Mouse (Mus musculus) hindbrain, embryonic 10.5 days (tissue): Measurements from ENCODE around the gene Creld2. TPM values are rescaled to one million over a fixed set of nuclear protein-coding genes. Genes with fewer than 3 reads are reported as not detected.
A peak's percentile ranks its signal among the peaks of the same experiment; 100 is the strongest.

Experiments
- DNase-seq: peaks from one replicate; pipeline ENCODE4 v3.0.0-alpha.2; 2017; ENCODE audit warnings: low spot score
- H3K27ac ChIP-seq: fragments of 300-500 bp; sonication (generic); 2 replicates; pipeline ENCODE4 v1.5.1; 2016; ENCODE audit warnings: mild to moderate bottlenecking, moderate library complexity
- H3K27me3 ChIP-seq: fragments of 300-500 bp; sonication (generic); 2 replicates; pipeline ENCODE4 v1.6.1; 2016; ENCODE audit warnings: mild to moderate bottlenecking; ENCODE audit not compliant: poor library complexity, insufficient read depth, severe bottlenecking
- H3K36me3 ChIP-seq: fragments of 300-500 bp; sonication (generic); 2 replicates; pipeline ENCODE4 v1.6.1; 2016; ENCODE audit warnings: mild to moderate bottlenecking, moderate library complexity
- H3K4me1 ChIP-seq: fragments of 300-500 bp; sonication (generic); replicated peaks from 2 replicates; pipeline ENCODE4 v1.6.1; 2016; ENCODE audit warnings: mild to moderate bottlenecking
- H3K4me3 ChIP-seq: fragments of 300-500 bp; sonication (generic); 2 replicates; pipeline ENCODE4 v1.5.1; 2016; ENCODE audit warnings: mild to moderate bottlenecking, moderate library complexity
- H3K9me3 ChIP-seq: fragments of 300-500 bp; sonication (generic); 2 replicates; pipeline ENCODE4 v1.6.1; 2016; ENCODE audit warnings: mild to moderate bottlenecking, moderate library complexity
- WGBS: fragments of 180-500 bp; shearing (Covaris S2); methylation state at CpG from one replicate; pipeline ENCODE4 v1.1.7; 2016; 5-methylcytosine and 5-hydroxymethylcytosine counted together
- polyA plus RNA-seq: library from polyadenylated mRNA; unstranded; fragments of >200 nt; fragmentation: Nextera tagmentation; extraction: Ambion mirVana; gene quantifications from 2 replicates; pipeline ENCODE4 v1.2.1, GENCODE M21; 2016

Creld2 gene
- polyA plus RNA-seq, 1 experiment from 2014 or later, result 88.5 TPM

DNA sequence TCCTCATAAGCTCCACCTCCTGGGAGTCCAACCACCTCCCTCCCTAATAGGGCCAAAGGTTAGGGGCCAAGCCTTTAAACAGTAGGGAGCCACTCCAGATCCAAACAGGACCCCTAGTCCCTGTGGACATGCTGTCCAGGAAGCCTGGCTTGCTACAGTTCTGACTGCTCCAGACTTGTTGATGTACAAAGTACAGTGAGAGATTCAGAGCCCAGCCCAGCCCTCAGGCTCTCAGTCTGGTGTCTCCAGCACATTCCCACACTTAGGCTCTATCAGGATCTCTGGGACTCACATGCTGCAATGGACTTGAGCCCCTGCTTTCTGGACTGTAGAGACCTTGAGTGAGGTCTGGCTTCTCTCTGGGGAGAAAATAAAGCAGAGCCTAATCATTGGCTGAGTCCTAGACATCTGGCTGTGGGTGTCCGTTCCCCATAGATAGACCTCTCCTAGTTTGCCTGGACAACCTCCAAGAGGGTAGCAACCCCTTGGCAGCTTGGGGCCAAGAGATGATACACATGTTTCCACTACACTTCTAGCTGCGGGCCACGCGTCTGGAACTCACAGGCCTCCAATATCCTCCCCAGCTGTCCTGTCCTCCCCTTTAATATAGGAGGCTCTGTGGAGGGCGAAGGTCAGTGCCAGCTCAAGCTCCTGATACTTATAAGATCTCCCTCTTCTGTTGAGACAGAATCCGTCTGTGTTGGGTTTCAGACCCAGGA is 48.7 kb downstream of the Creld2 start:
- 87% methylated on average over 6 of the region's 6 CpGs for WGBS
- H3K9me3 ChIP-seq, result no peaks in the 10 kb centered on the region; the same call in 1 of the 2 replicates
- H3K27me3 ChIP-seq, result no peaks in the 10 kb centered on the region
- H3K4me3 ChIP-seq, result no peak overlapping the region
- peak; percentile 28 for DNase-seq
- peaks cover 54% of the 10 kb centered on the region for H3K4me1 ChIP-seq
- H3K36me3 ChIP-seq, result peaks cover 37% of the 10 kb centered on the region
- peak overlapping the region; percentile 64; the same call in 1 of the 2 replicates for H3K27ac ChIP-seq

DNA sequence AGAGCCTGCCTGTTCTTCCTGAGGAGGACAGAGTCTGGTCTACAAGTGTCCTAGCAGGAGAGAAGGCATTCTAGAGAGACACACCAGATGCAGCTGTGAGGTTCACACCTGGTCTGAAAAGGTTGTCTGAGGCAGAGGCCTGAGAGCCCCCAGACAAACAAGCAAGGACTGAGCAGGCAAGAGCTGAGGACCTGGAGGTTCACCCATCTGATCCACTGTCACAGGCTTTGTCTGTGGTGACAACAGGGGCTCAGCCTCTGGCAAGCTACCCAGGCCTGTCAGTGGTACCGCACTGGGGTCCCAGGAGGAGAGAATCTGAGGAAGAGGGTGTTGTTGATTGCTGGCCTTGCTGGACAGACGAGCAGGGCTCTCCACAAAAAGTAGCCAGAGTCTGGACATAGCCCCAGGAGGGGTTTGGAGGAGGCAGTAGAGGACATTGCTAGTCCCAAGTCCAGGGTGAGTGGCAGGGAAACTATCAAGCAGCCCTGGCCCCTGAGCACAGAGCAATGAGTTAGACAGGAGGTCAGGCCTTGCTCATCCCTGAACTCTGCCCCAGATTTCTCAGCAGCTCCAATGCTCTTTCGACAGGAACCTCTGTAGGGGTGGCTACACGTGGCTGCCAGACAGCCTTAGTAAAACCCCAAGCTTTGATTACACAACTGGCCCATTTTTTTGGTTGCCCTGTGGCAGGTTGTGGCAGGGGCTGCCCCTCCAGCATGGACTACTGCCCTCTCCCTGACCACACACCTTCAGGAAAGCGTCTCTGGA is 51.2 kb downstream of the Creld2 start:
- H3K27ac ChIP-seq, result no peak overlapping the region
- no peak overlapping the region for H3K4me3 ChIP-seq
- peaks cover 9% of the 10 kb centered on the region for H3K27me3 ChIP-seq
- no peak for DNase-seq
- peaks cover 32% of the 10 kb centered on the region for H3K4me1 ChIP-seq
- 70% methylated on average over 5 of the region's 5 CpGs for WGBS
- peaks cover 21% of the 10 kb centered on the region for H3K36me3 ChIP-seq
- no peaks in the 10 kb centered on the region; the same call in 1 of the 2 replicates for H3K9me3 ChIP-seq

DNA sequence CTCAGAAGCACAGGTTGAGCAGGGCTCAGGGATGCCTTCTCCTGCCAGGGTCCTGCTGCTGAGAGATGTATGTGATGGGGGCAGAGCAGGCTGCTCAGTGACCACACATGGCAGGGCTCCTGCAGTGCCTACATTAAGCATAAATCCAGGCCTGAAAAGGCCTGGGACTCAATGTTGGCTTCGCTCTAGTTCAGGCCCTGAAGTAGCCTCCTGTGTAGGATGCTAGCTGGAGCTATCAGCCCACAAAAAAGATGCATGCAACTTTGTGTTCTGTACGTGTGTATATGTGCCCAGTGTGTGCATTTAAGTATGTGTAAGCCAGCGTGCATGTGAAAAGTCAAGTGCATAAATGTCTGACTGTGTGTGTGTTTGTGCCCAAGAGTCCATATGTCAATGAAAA is 54.6 kb downstream of the Creld2 start:
- no peak for DNase-seq
- 90% methylated on average over 3 of the region's 3 CpGs for WGBS
- no peaks in the 10 kb centered on the region for H3K9me3 ChIP-seq
- peaks cover 15% of the 10 kb centered on the region for H3K27me3 ChIP-seq
- H3K36me3 ChIP-seq, result no peaks in the 10 kb centered on the region
- no peak overlapping the region for H3K4me3 ChIP-seq
- peaks cover 12% of the 10 kb centered on the region for H3K4me1 ChIP-seq
- no peak overlapping the region for H3K27ac ChIP-seq

DNA sequence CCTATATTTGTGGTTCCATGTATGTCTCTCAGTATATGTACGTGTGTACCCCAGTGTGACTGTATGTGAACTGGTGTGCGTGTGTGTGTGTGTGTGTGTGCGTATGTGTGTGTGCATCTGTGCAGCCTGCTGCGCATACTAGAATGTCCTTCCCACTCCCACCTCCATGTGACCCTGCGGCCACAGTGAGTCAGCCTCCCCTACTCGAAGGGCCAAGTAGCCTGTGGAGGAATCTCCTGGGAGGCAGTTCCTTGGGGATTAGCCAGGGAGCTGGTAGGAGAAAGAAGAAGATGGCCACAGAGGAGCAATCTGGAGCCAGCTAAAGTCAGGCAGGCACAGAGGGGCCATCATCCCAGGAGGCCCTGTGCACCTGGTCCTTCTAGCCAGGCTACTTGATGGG is 55.0 kb downstream of the Creld2 start:
- Histone ChIP-seq H3K4me1 (peaks cover 12% of the 10 kb centered on the region), H3K27ac (no peak overlapping the region), H3K4me3 (no peak overlapping the region), H3K27me3 (peaks cover 15% of the 10 kb centered on the region), H3K36me3 (no peaks in the 10 kb centered on the region), H3K9me3 (no peaks in the 10 kb centered on the region)
- 92% methylated on average over 6 of the region's 6 CpGs for WGBS
- no peak for DNase-seq

DNA sequence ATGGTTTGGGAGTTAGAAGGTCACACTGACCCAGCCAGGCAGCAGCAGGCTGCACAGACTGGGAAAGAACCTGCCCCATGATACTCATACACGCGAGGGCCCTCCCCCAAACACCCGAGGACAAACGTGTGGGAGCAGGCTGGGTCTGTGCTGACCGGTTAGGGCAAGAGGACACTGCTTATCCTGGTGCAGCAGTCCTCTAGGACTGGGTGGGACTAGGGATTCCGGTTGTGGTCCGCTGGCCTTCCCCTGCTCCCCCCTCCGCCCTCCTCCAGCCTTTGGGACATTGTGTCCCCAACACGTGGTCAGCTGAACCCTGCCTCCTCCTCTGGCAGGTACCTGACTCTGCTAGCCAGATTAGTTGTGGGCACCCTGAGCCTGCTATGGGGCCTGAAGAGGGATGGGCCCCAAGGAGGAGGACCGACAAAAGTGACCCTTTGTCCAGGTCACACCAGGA is 56.2 kb downstream of the Creld2 start:
- peak overlapping the region; percentile 35; the same call in 1 of the 2 replicates for H3K4me3 ChIP-seq
- no peak for DNase-seq
- no peaks in the 10 kb centered on the region for H3K9me3 ChIP-seq
- no peak overlapping the region for H3K27ac ChIP-seq
- peaks cover 15% of the 10 kb centered on the region for H3K27me3 ChIP-seq
- WGBS, result 30% methylated on average over 10 of the region's 10 CpGs
- no peaks in the 10 kb centered on the region for H3K36me3 ChIP-seq
- H3K4me1 ChIP-seq, result peaks cover 12% of the 10 kb centered on the region

Other genes with a start within 250 kb of the Creld2 start
- not detected in 2 replicates for gene Zdhhc25, start 219.3 kb upstream of the Creld2 start, polyA plus RNA-seq
- 16.9 and 19.6 TPM in 2 replicates for gene Brd1, start 85.4 kb upstream of the Creld2 start, polyA plus RNA-seq
- gene Zbed4, start 68.0 kb upstream of the Creld2 start, polyA plus RNA-seq, result 37.2 and 40.8 TPM in 2 replicates
- 11.7 and 12.2 TPM in 2 replicates for gene Alg12, start 328 bp upstream of the Creld2 start, polyA plus RNA-seq
- gene Pim3, start 42.5 kb downstream of the Creld2 start, polyA plus RNA-seq, result 41.3 and 48.3 TPM in 2 replicates
- 0.05 and 0.08 TPM in 2 replicates for gene Ttll8, start 134.8 kb downstream of the Creld2 start, polyA plus RNA-seq
- gene Mlc1, start 159.4 kb downstream of the Creld2 start, polyA plus RNA-seq, result 4.7 and 5.5 TPM in 2 replicates
- gene Mov10l1, start 163.3 kb downstream of the Creld2 start, polyA plus RNA-seq, result not detected in 2 replicates
- gene Panx2, start 240.1 kb downstream of the Creld2 start, polyA plus RNA-seq, result 0.26 and 0.56 TPM in 2 replicates